Mouse (Mus musculus) layer of hippocampus, postnatal 25 days (tissue): Measurements from ENCODE around the gene Cyld. TPM values are rescaled to one million over a fixed set of nuclear protein-coding genes. Genes with fewer than 3 reads are reported as not detected.
"Not testable (repeated sequence)": the region's sequence is repeated elsewhere in the genome, so short reads cannot be mapped to it uniquely, and the experiment has no call there.

ENCODE experiments used
- DNase-seq, 2 experiments: peaks; one replicate each; pipeline ENCODE4 v3.0.0; 2022; ENCODE audit warnings: mixed read lengths in 2 of 2, low spot score in 1 of 2; ENCODE audit errors: extremely low spot score in 1 of 2
- total RNA-seq, 2 experiments: library from RNA; stranded (reverse); gene quantifications; 2 replicates each; pipeline ENCODE4 v1.2.3; 2021

Gene Cyld
- total RNA-seq, 2 experiments from 2014 or later = 73.2 to 77.0 TPM

- DNase-seq = no peak
Measured at GRCm38 (mm10) chr8:88781283-88781682, 84.5 kb downstream of the Cyld start.

- DNase-seq = no peak
Measured at GRCm38 (mm10) chr8:88783722-88784121, 86.9 kb downstream of the Cyld start.

- not testable (repeated sequence) for DNase-seq
Measured at GRCm38 (mm10) chr8:88788335-88788734, 91.5 kb downstream of the Cyld start.

DNA sequence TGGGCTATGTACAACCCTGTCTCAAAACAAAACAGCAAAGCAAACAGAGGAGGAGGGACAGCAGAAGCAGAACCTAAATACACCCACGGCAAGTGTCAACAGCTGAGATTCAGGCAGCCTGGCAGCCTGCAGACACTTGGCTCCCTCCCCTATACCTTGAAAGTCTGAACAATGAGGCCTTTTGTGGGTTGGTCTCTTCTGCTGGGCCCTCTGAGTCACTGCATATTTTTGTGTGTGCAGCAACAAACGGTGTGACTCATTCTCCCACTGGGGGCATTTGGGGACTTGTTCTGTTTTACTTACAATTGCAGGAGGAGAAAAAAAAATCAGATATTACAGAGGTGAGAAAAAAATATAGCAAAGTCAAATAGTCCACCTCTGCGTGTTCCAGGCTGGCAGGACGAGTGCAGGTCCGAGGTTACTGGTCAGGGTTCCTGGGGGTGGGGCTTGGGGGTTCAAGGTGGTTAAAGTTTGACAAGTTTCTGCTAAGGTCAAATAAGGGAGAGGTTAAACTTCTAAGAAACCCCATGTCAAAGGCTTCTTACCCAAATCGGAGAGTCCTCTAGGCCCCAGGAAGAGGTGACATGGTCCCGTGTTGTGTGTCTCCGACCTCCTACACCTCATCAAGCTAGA, 96.0 kb downstream of the Cyld start:
- DNase-seq = no peak

DNA sequence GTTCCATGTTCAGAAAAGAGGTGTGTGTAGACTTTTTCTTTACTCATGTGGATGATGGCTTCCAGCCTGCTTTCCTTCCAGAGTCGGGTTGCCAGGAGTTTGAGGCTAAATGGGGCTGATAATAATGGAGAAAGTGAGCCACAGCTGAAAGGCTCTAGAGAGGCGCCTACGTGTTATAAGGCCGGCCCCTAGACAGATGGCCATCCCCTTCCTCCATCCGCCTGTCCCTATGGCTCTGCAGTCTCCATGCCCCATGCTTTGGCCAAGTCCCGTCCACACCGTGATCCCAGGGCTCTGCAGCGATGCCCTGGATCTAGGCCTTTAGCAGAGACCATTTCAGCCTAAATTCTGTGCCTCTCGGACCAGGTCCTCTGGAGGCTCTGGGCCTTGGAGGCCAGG, 96.5 kb downstream of the Cyld start:
- DNase-seq = no peak

- DNase-seq = no peak
Measured at GRCm38 (mm10) chr8:88793746-88794614, 97.2 kb downstream of the Cyld start.

GRCm38 (mm10) chr8:88794615-88794907, 97.7 kb downstream of the Cyld start:
- DNase-seq = no peak

DNA sequence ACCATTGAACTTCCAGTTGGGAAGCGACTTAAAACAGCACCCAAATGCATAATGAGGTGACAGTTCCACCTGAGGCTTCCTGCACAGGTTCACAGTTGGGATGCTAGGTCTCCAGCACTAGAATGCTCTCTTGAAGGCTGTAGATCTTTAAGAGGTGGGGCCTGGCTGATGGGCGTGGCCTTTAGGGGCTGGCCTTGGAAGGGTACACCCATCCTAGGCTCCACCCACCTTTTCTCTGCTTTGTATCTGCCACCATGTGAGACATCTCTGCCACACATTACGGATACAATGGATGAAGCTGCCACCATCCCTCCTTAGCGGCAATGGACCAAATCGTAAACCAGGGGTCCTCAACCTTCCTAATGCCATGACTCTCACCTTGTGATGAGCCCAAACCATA, 99.1 kb downstream of the Cyld start:
- DNase-seq = no peak

- no peak for DNase-seq
Measured at GRCm38 (mm10) chr8:88796651-88797050, 99.8 kb downstream of the Cyld start.

Other genes starting within 250 kb of the Cyld start
- 10 to 100 TPM; 10.8 to 15.0 TPM for gene Nkd1, start 175.7 kb upstream of the Cyld start, total RNA-seq
- gene Snx20, start 60.9 kb upstream of the Cyld start, total RNA-seq = 1 to 10 TPM; 1.2 to 1.6 TPM
- gene Nod2, start 49.7 kb upstream of the Cyld start, total RNA-seq = under 1 TPM; 0.10 to 0.19 TPM